Mouse (Mus musculus): ENCODE results near the gene Foxo1. TPM values are rescaled to one million over a fixed set of nuclear protein-coding genes. Genes with fewer than 3 reads are reported as not detected.

Gene Foxo1
- 186 TPM for total RNA-seq (2023)

GRCm38 (mm10) chr3:52267652-52268486 is at the start of gene Foxo1:
Gene Foxo1 (plus strand): TSS chr3:52268336.

Other genes with a start within 250 kb of the Foxo1 start
- 9.6 TPM for gene Maml3, start 163.3 kb upstream of the Foxo1 start, total RNA-seq (2023)

Data from CD4-positive naive resting alpha-beta T cell, adult 76 days (primary cell).